Mouse (Mus musculus): ENCODE measurements around the gene Zfp978. TPM values are rescaled to one million over a fixed set of nuclear protein-coding genes. Genes with fewer than 3 reads are reported as not detected.
"Not testable (repeated sequence)": the region's sequence is repeated elsewhere in the genome, so short reads cannot be mapped to it uniquely, and the experiment has no call there.

Gene Zfp978
- polyA plus RNA-seq, 1 experiment from 2014 or later = 0.22 TPM

DNA sequence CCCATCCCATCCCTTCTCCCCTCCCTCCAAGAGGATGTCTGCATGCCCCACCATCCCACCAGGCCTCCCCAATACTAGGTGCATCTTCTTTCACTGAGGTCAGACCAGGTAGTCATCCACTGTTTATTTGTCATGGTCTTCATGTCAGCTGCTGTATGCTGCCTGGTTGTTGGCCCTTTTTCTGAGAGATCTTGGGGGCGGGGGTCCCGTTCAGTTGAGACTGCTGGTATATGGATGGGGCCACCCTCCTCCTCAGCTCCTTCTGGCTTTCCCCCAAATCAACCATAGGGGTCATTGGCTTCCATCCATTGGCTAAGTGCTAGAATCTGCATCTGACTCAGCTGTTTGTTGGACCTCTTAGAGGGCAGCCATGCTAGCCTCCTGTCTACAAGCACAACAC, 8.5 kb downstream of the Zfp978 start:
- not testable (repeated sequence) for H3K27me3 ChIP-seq (ENCODE audit: control insufficient read depth, insufficient read depth, low read length)
- no CpG with 5 or more reads among the region's 2 CpGs for WGBS

GRCm38 (mm10) chr4:147383199-147383598, 22.1 kb downstream of the Zfp978 start:
- 84% methylated on average over 2 of the region's 4 CpGs for WGBS
- ATAC-seq (ENCODE audit: low FRiP score); H3K27ac ChIP-seq (ENCODE audit: low read depth, low read length); H3K9me3 ChIP-seq (ENCODE audit: control insufficient read depth, low read length); H3K4me2 ChIP-seq (replicated peaks; ENCODE audit: low read depth, low read length); H3K4me1 ChIP-seq (replicated peaks; ENCODE audit: control insufficient read depth, insufficient read depth, low read length); H3K9ac ChIP-seq (ENCODE audit: low read depth, low read length); DNase-seq (ENCODE audit: low spot score); H3K36me3 ChIP-seq (ENCODE audit: control insufficient read depth, insufficient read depth, low read length); H3K4me3 ChIP-seq (ENCODE audit: low read depth, low read length); H3K27me3 ChIP-seq (ENCODE audit: control insufficient read depth, insufficient read depth, low read length): not testable (repeated sequence)

More for the DNA sequence above, 8.5 kb downstream of the Zfp978 start:
- H3K4me3 ChIP-seq (ENCODE audit: low read depth, low read length); H3K27ac ChIP-seq (ENCODE audit: low read depth, low read length); H3K4me1 ChIP-seq (replicated peaks; ENCODE audit: control insufficient read depth, insufficient read depth, low read length); H3K36me3 ChIP-seq (ENCODE audit: control insufficient read depth, insufficient read depth, low read length); H3K9me3 ChIP-seq (ENCODE audit: control insufficient read depth, low read length); H3K9ac ChIP-seq (ENCODE audit: low read depth, low read length); H3K4me2 ChIP-seq (replicated peaks; ENCODE audit: low read depth, low read length); DNase-seq (ENCODE audit: low spot score): not testable (repeated sequence)
- peak; percentile 81 for ATAC-seq (ENCODE audit: low FRiP score)

DNA sequence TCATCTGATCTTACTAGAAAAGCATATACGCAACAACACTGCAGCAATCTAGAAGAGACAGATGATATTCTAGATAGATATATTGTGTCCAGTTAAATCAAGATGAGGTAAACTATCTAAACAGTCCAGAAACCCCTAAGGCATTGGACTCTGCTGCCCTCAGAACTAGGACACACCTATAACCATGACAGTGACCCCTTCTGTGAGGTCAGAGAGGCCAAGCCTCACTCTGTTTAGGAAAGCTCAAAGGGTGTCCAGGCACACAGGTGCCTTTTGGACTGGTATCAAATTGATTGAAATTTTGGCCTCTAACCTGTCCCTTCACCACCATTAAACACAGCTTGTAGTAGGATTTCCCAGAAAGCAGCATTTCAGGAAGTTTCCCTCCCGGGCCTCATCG, 36.1 kb downstream of the Zfp978 start:
- not testable (repeated sequence) for H3K9ac ChIP-seq (ENCODE audit: low read depth, low read length); H3K36me3 ChIP-seq (ENCODE audit: control insufficient read depth, insufficient read depth, low read length); DNase-seq (ENCODE audit: low spot score); H3K27me3 ChIP-seq (ENCODE audit: control insufficient read depth, insufficient read depth, low read length); ATAC-seq (ENCODE audit: low FRiP score); H3K4me2 ChIP-seq (replicated peaks; ENCODE audit: low read depth, low read length); H3K4me1 ChIP-seq (replicated peaks; ENCODE audit: control insufficient read depth, insufficient read depth, low read length); H3K27ac ChIP-seq (ENCODE audit: low read depth, low read length); H3K4me3 ChIP-seq (ENCODE audit: low read depth, low read length)
- 92% methylated on average over 3 of the region's 3 CpGs for WGBS
- peaks cover 21% of the 10 kb centered on the region for H3K9me3 ChIP-seq (ENCODE audit: control insufficient read depth, low read length)

- not testable (repeated sequence) for H3K4me3 ChIP-seq (ENCODE audit: low read depth, low read length); H3K9ac ChIP-seq (ENCODE audit: low read depth, low read length); DNase-seq (ENCODE audit: low spot score); H3K36me3 ChIP-seq (ENCODE audit: control insufficient read depth, insufficient read depth, low read length); H3K27me3 ChIP-seq (ENCODE audit: control insufficient read depth, insufficient read depth, low read length); H3K4me2 ChIP-seq (replicated peaks; ENCODE audit: low read depth, low read length); ATAC-seq (ENCODE audit: low FRiP score); H3K4me1 ChIP-seq (replicated peaks; ENCODE audit: control insufficient read depth, insufficient read depth, low read length); H3K27ac ChIP-seq (ENCODE audit: low read depth, low read length)
- H3K9me3 ChIP-seq (ENCODE audit: control insufficient read depth, low read length) = peaks cover 22% of the 10 kb centered on the region
- WGBS = 85% methylated on average over 6 of the region's 6 CpGs
Observed at GRCm38 (mm10) chr4:147397934-147398682, 37.0 kb downstream of the Zfp978 start.

DNA sequence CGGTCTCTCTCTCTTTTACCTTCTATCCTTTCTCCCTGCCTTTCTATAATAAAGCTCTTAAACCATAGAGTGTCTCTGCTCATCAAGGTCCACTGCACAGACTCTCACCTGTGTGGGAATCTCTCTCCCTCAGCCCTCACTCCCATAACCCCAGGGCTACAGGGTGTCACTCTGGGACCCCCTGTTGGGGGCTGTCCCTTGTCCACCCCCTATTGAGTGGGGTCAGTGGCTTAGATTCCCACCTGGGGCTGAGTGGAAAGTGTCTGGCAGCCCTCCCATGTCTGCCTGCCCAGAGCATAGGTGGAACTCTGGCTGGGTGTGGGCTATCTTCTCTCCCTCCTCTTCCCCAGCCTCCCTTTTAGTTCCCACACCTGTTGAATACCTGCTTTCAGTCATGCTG, 37.6 kb downstream of the Zfp978 start:
- H3K4me2 ChIP-seq (replicated peaks; ENCODE audit: low read depth, low read length); H3K27ac ChIP-seq (ENCODE audit: low read depth, low read length); H3K4me1 ChIP-seq (replicated peaks; ENCODE audit: control insufficient read depth, insufficient read depth, low read length); ATAC-seq (ENCODE audit: low FRiP score); DNase-seq (ENCODE audit: low spot score); H3K9ac ChIP-seq (ENCODE audit: low read depth, low read length); H3K36me3 ChIP-seq (ENCODE audit: control insufficient read depth, insufficient read depth, low read length); H3K4me3 ChIP-seq (ENCODE audit: low read depth, low read length); H3K27me3 ChIP-seq (ENCODE audit: control insufficient read depth, insufficient read depth, low read length): not testable (repeated sequence)
- 93% methylated on average over 1 of the region's 1 CpGs for WGBS
- peaks cover 27% of the 10 kb centered on the region for H3K9me3 ChIP-seq (ENCODE audit: control insufficient read depth, low read length)

DNA sequence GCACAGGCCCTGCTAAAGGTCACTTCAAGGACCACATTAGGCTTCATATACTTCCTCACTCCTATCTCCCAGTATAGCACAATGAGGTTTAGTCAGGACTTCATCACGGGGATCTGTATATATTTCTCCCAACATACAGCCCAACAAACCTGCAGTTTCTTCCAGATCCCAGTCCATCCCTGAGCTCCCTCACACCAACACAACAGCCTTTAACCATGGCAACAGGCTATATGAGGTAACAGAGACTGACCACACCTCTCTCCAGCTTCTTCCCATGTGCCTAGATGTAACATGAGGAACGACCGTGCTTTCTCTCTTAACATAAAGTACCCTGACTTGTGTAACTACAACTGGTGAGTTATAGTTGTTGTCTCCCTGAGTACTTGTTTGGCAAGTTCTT, 38.4 kb downstream of the Zfp978 start:
- not testable (repeated sequence) for H3K27ac ChIP-seq (ENCODE audit: low read depth, low read length); H3K4me3 ChIP-seq (ENCODE audit: low read depth, low read length); H3K36me3 ChIP-seq (ENCODE audit: control insufficient read depth, insufficient read depth, low read length); DNase-seq (ENCODE audit: low spot score); H3K4me1 ChIP-seq (replicated peaks; ENCODE audit: control insufficient read depth, insufficient read depth, low read length); H3K27me3 ChIP-seq (ENCODE audit: control insufficient read depth, insufficient read depth, low read length); ATAC-seq (ENCODE audit: low FRiP score); H3K4me2 ChIP-seq (replicated peaks; ENCODE audit: low read depth, low read length); H3K9ac ChIP-seq (ENCODE audit: low read depth, low read length)
- WGBS = 72% methylated on average over 3 of the region's 3 CpGs
- H3K9me3 ChIP-seq (ENCODE audit: control insufficient read depth, low read length) = peaks cover 34% of the 10 kb centered on the region

- not testable (repeated sequence) for DNase-seq (ENCODE audit: low spot score); H3K27me3 ChIP-seq (ENCODE audit: control insufficient read depth, insufficient read depth, low read length); H3K4me3 ChIP-seq (ENCODE audit: low read depth, low read length); H3K4me1 ChIP-seq (replicated peaks; ENCODE audit: control insufficient read depth, insufficient read depth, low read length); H3K4me2 ChIP-seq (replicated peaks; ENCODE audit: low read depth, low read length); H3K9ac ChIP-seq (ENCODE audit: low read depth, low read length); H3K36me3 ChIP-seq (ENCODE audit: control insufficient read depth, insufficient read depth, low read length); H3K27ac ChIP-seq (ENCODE audit: low read depth, low read length)
- WGBS = 86% methylated on average over 8 of the region's 8 CpGs
- peaks cover 34% of the 10 kb centered on the region for H3K9me3 ChIP-seq (ENCODE audit: control insufficient read depth, low read length)
- peak; percentile 67 for ATAC-seq (ENCODE audit: low FRiP score)
Observed at GRCm38 (mm10) chr4:147400031-147400847, 39.1 kb downstream of the Zfp978 start.

- H3K4me2 ChIP-seq (replicated peaks; ENCODE audit: low read depth, low read length); H3K4me1 ChIP-seq (replicated peaks; ENCODE audit: control insufficient read depth, insufficient read depth, low read length); H3K36me3 ChIP-seq (ENCODE audit: control insufficient read depth, insufficient read depth, low read length); H3K4me3 ChIP-seq (ENCODE audit: low read depth, low read length); H3K27me3 ChIP-seq (ENCODE audit: control insufficient read depth, insufficient read depth, low read length); H3K9ac ChIP-seq (ENCODE audit: low read depth, low read length); H3K27ac ChIP-seq (ENCODE audit: low read depth, low read length); ATAC-seq (ENCODE audit: low FRiP score); DNase-seq (ENCODE audit: low spot score): not testable (repeated sequence)
- H3K9me3 ChIP-seq (ENCODE audit: control insufficient read depth, low read length) = peaks cover 34% of the 10 kb centered on the region
- WGBS = 86% methylated on average over 16 of the region's 17 CpGs
Observed at GRCm38 (mm10) chr4:147400848-147401715, 40.0 kb downstream of the Zfp978 start.

All from hindbrain, embryonic 11.5 days (tissue).